Mouse (Mus musculus) ES-Bruce4 (cell line): ENCODE results near the gene Gbgt1. TPM values are rescaled to one million over a fixed set of nuclear protein-coding genes. Genes with fewer than 3 reads are reported as not detected.

Experiments used
- H3K27ac ChIP-seq: 2 replicates; pipeline ENCODE4 v1.5.1; 2012; ENCODE audit warnings: low read length, inconsistent platforms; ENCODE audit not compliant: insufficient read depth
- H3K27me3 ChIP-seq: 2 replicates; pipeline ENCODE4 v1.6.1; 2012; ENCODE audit warnings: mild to moderate bottlenecking, low read length, inconsistent platforms; ENCODE audit not compliant: control insufficient read depth, poor library complexity, insufficient read depth, severe bottlenecking
- H3K36me3 ChIP-seq: 2 replicates; pipeline ENCODE4 v1.6.1; 2012; ENCODE audit warnings: inconsistent platforms, mild to moderate bottlenecking, low read length, moderate library complexity; ENCODE audit not compliant: control insufficient read depth, poor library complexity, insufficient read depth, severe bottlenecking
- H3K4me1 ChIP-seq: one replicate; pipeline ENCODE4 v1.8.1; 2011; ENCODE audit warnings: low read length; ENCODE audit not compliant: control insufficient read depth, insufficient read depth
- H3K4me3 ChIP-seq: 2 replicates; pipeline ENCODE4 v1.5.1; 2011; ENCODE audit warnings: low read depth, mild to moderate bottlenecking, low read length
- H3K9ac ChIP-seq: 2 replicates; pipeline ENCODE4 v1.6.1; 2012; ENCODE audit warnings: low read depth, mild to moderate bottlenecking, inconsistent platforms; ENCODE audit not compliant: poor library complexity, severe bottlenecking
- H3K9me3 ChIP-seq: replicated peaks from 2 replicates; pipeline ENCODE4 v1.6.1; 2012; ENCODE audit warnings: mild to moderate bottlenecking, low read length, inconsistent platforms; ENCODE audit not compliant: control insufficient read depth, poor library complexity, insufficient read depth, severe bottlenecking
- CTCF ChIP-seq: IDR thresholded peaks from one replicate; pipeline ENCODE4 v1.8.1; 2011; ENCODE audit warnings: low read depth, low read length
- EP300 ChIP-seq: IDR thresholded peaks from 2 replicates; pipeline ENCODE4 v1.6.1; 2011; ENCODE audit warnings: low read depth, low read length; ENCODE audit not compliant: insufficient read depth
- POLR2A ChIP-seq: IDR thresholded peaks from one replicate; pipeline ENCODE4 v1.8.1; 2011; ENCODE audit warnings: low read length; ENCODE audit not compliant: insufficient read depth
- polyA plus RNA-seq: library from polyadenylated mRNA; stranded (reverse); fragments of >200 nt; gene quantifications from 2 replicates; pipeline ENCODE4 v1.2.4, GENCODE M21; 2011; ENCODE audit warnings: low read depth; ENCODE audit not compliant: missing spikeins, insufficient read depth, insufficient read length

Gbgt1 gene
- polyA plus RNA-seq, 1 experiment: 2.8 TPM

DNA sequence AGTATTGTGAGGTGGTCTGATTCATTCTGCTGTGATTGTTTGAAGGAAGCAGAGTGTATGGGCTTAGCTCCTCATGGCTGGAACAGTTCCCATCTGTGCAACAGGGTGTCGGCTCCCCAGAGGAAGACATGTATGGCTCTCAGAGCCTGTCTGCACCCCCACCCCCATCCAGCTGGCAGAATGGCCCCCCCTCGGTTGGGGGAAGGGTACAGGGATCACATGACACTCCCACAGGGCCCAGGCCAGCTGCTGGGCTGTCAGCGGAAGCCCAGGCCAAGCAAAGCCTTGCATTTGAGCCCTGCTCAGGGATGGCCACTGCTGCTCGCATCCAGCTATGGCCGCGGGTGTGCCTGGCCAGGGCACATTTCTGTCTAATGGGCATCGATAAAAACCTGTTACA lies 42.5 kb downstream of the Gbgt1 start:
- TF ChIP-seq CTCF: no peak
- TF ChIP-seq EP300: no peak
- no peak for TF ChIP-seq POLR2A
- Histone ChIP-seq H3K4me3 (no peak overlapping the region), H3K9me3 (no peaks in the 10 kb centered on the region), H3K9ac (no peak overlapping the region), H3K27me3 (no peaks in the 10 kb centered on the region), H3K4me1 (peaks cover 3% of the 10 kb centered on the region), H3K36me3 (no peaks in the 10 kb centered on the region), H3K27ac (no peak overlapping the region)

DNA sequence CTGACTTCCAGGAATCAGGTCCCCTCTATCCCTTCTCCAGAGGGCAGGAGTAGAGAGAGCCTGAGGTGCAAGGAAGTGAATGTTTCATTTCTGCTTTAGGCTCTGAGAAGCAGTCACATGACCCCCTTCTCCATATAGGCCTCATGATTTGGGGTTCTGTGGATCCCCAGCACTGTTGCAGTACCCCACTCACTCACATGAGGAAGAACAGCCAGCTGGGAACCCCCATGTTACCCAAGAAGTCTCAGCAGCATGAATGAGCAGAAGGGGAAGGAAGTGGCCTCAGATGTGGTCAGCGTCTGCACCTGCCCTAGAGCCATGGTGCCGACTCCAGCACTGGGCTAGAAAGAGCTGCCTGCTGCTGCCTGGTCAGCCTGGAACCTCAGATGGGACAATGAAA lies 43.3 kb downstream of the Gbgt1 start:
- Histone ChIP-seq H3K27ac (no peak overlapping the region), H3K36me3 (no peaks in the 10 kb centered on the region), H3K9ac (no peak overlapping the region), H3K4me1 (peaks cover 3% of the 10 kb centered on the region), H3K9me3 (no peaks in the 10 kb centered on the region), H3K27me3 (no peaks in the 10 kb centered on the region), H3K4me3 (no peak overlapping the region)
- TF ChIP-seq CTCF (no peak), EP300 (no peak), POLR2A (no peak)

DNA sequence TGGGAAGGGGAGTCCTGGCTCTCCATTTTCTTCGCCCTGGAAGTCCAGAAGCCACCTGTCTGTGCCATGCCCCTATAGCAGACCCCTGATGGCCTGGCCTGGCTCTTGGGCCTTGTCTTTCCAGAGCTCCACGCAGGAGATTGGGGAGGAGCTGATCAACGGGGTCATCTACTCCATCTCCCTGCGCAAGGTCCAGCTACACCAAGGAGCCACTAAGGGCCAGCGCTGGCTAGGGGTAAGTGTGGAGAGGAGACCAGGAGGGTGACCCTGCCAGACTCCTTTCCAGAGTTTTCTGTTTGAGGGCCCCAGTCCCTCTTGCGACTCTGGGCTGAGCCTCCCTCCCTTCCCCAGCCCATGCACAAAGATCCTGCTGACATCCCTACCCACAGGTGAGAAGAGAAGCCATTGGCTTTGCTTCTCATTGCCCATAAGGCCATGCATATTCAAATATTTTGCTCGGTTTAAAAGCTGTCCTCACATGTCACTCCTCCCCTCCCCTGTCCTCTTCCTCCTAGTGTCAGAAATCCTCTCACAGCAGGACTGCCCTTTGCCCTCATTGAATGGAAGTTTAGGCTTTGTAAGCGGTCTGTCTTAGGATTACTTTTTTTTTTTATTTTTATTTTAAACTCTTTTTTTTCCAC lies 44.0 kb downstream of the Gbgt1 start:
- H3K9ac ChIP-seq: no peak overlapping the region
- H3K4me1 ChIP-seq: peaks cover 3% of the 10 kb centered on the region
- H3K27ac ChIP-seq: no peak overlapping the region
- no peaks in the 10 kb centered on the region for H3K36me3 ChIP-seq
- TF ChIP-seq EP300 (no peak), CTCF (no peak), POLR2A (no peak)
- H3K4me3 ChIP-seq: no peak overlapping the region
- no peaks in the 10 kb centered on the region for H3K9me3 ChIP-seq
- H3K27me3 ChIP-seq: no peaks in the 10 kb centered on the region

DNA sequence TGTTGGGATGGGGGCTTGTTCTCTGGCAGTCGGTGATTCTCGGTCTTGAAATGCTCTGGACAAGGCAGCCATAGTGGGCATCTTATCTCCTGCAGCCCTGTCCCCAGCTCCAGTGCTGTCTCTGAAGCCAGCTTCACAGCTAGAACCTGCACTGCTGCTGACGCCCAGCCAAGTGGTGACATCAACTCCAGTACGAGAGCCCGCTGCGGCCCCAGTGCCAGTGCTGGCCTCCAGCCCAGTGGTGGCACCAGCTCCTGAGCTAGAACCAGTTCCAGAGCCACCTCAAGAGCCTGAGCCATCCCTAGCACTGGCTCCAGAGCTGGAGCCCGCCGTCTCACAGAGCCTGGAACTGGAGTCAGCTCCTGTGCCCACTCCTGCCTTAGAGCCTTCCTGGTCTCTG lies 47.2 kb downstream of the Gbgt1 start:
- TF ChIP-seq EP300 (no peak), POLR2A (no peak), CTCF (no peak)
- H3K4me1 ChIP-seq: no peaks in the 10 kb centered on the region
- H3K9me3 ChIP-seq: no peaks in the 10 kb centered on the region
- H3K9ac ChIP-seq: no peak overlapping the region
- H3K27ac ChIP-seq: no peak overlapping the region
- no peaks in the 10 kb centered on the region for H3K27me3 ChIP-seq
- no peak overlapping the region for H3K4me3 ChIP-seq
- peaks cover 1% of the 10 kb centered on the region for H3K36me3 ChIP-seq

GRCm38 (mm10) chr2:28545976-28546375 lies 49.3 kb downstream of the Gbgt1 start:
- Histone ChIP-seq H3K27me3 (no peaks in the 10 kb centered on the region), H3K4me1 (no peaks in the 10 kb centered on the region), H3K9ac (no peak overlapping the region), H3K27ac (no peak overlapping the region), H3K9me3 (no peaks in the 10 kb centered on the region), H3K36me3 (peaks cover 14% of the 10 kb centered on the region), H3K4me3 (no peak overlapping the region)
- TF ChIP-seq EP300 (no peak), CTCF (no peak), POLR2A (no peak)

- TF ChIP-seq POLR2A: no peak
- TF ChIP-seq CTCF: no peak
- TF ChIP-seq EP300: no peak
- Histone ChIP-seq H3K27me3 (no peaks in the 10 kb centered on the region), H3K36me3 (peaks cover 14% of the 10 kb centered on the region), H3K9me3 (no peaks in the 10 kb centered on the region), H3K4me3 (no peak overlapping the region), H3K27ac (no peak overlapping the region), H3K4me1 (no peaks in the 10 kb centered on the region), H3K9ac (no peak overlapping the region)
Measured at GRCm38 (mm10) chr2:28546560-28546959, 49.9 kb downstream of the Gbgt1 start.
